Mouse (Mus musculus) myocyte (in vitro differentiated cells): ENCODE measurements around the gene Garnl3.

Source experiments
- POLR2A ChIP-seq: IDR thresholded peaks from one replicate; pipeline ENCODE4 v1.6.1; 2011; ENCODE audit warnings: low read depth, mild to moderate bottlenecking, control low read depth, moderate library complexity; ENCODE audit not compliant: insufficient read length
- POLR2AphosphoS2 ChIP-seq: IDR thresholded peaks from one replicate; pipeline ENCODE4 v1.6.1; 2011; ENCODE audit warnings: low read depth, control low read depth; ENCODE audit not compliant: insufficient read length

DNA sequence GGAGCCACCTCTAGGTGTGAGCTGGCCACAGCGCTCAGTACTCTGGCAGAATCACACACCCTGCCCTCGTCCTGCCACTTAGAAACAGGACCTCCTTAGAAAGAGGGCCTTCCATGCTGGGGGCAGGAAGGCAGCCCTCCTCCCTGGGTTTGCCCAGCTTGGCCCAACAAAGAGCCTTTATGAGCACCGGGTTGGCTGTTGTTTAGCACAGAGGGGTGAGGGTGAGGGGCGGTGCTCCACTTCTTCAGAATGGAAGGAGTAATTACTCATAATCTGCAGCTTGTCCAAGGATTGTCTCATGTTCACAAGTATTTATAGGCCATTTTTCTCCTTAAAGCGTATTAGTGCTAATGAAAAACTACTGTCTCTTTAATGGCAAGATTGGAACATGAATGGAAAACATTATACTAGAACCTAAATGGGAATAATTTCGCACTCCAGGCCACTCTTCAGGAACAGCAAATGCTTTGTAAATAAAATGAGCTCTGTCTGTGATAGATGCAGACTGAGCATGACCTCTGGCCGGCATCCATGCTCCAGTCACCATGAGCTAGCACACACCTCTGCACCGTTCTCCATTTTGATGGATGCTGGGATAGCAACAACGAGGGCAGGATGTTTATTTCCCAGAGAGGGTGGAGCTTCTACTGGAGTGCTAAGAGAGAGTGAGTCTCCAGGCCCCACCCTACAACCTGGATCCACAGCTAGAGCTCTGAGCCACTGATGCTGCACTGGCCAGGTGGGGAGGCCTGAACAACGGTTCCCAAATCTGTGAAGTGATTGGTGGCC, 39.5 kb upstream of the Garnl3 start:
- no peak for TF ChIP-seq POLR2AphosphoS2
- no peak for TF ChIP-seq POLR2A
